Mouse (Mus musculus) ES-E14 (cell line): ENCODE results near the gene Micall2.

Experiments used
- CHD2 ChIP-seq: IDR thresholded peaks from 2 replicates; pipeline ENCODE4 v1.6.1; 2014; ENCODE audit warnings: mild to moderate bottlenecking, low read depth, low read length, inconsistent platforms
- HCFC1 ChIP-seq: IDR thresholded peaks from 2 replicates; pipeline ENCODE4 v1.6.1; 2012; ENCODE audit warnings: low read length, inconsistent platforms, borderline replicate concordance; ENCODE audit not compliant: insufficient read depth
- MAFK ChIP-seq: IDR thresholded peaks from 2 replicates; pipeline ENCODE4 v1.6.1; 2014; ENCODE audit warnings: mild to moderate bottlenecking, low read depth, low read length, inconsistent platforms; ENCODE audit not compliant: insufficient read depth
- ZC3H11A ChIP-seq: IDR thresholded peaks from 2 replicates; pipeline ENCODE4 v1.6.1; 2012; ENCODE audit warnings: low read depth, mild to moderate bottlenecking, inconsistent platforms, low read length, borderline replicate concordance
- ZNF384 ChIP-seq: IDR thresholded peaks from 2 replicates; pipeline ENCODE4 v1.6.1; 2012; ENCODE audit warnings: low read depth, low read length, inconsistent platforms

- TF ChIP-seq HCFC1 = no peak
- no peak for TF ChIP-seq MAFK
- no peak for TF ChIP-seq ZNF384
- no peak for TF ChIP-seq CHD2
- no peak for TF ChIP-seq ZC3H11A
These were observed 1.4 kb downstream of the Micall2 start for GRCm38 (mm10) chr5:139734746-139735145.
